Mouse (Mus musculus) liver, embryonic 14.5 days (tissue): ENCODE measurements around the gene Vill.

Source experiments
- CTCF ChIP-seq: IDR thresholded peaks from 2 replicates; pipeline ENCODE4 v1.5.1; 2016; ENCODE audit warnings: antibody characterized with exemption, low read depth, control low read depth
- EP300 ChIP-seq: IDR thresholded peaks from 2 replicates; pipeline ENCODE4 v1.6.1; 2016; ENCODE audit warnings: antibody characterized with exemption, low read depth

- TF ChIP-seq CTCF (no peak), EP300 (no peak)
Observed at GRCm38 (mm10) chr9:119082656-119083430, 30.3 kb downstream of the Vill start.
